Mouse (Mus musculus) right cerebral cortex, adult 2 months (tissue): Measurements from ENCODE around the gene Dusp13.

Experiments used
- DNase-seq, 2 experiments: peaks; one replicate each; pipeline ENCODE4 v3.0.0; 2021 to 2022; ENCODE audit warnings: low spot score in 2 of 2

The Dusp13 gene

GRCm38 (mm10) chr14:21750881-21751542, at the start of gene Dusp13:
TSS of gene Dusp13 (minus strand) at chr14:21751181.
- DNase-seq: peak; percentile 70 to 71

GRCm38 (mm10) chr14:21800641-21801040, 49.7 kb upstream of the Dusp13 start:
- no peak for DNase-seq

GRCm38 (mm10) chr14:21792250-21792649, 41.3 kb upstream of the Dusp13 start:
- peak; percentile 32 to 39 for DNase-seq

GRCm38 (mm10) chr14:21791722-21792121, 40.7 kb upstream of the Dusp13 start:
- no peak for DNase-seq

GRCm38 (mm10) chr14:21790585-21791251, 39.7 kb upstream of the Dusp13 start:
- DNase-seq: no peak

GRCm38 (mm10) chr14:21788121-21788520, 37.1 kb upstream of the Dusp13 start:
- DNase-seq: peak; percentile 37 to 41

- no peak for DNase-seq
Measured at GRCm38 (mm10) chr14:21787374-21787773, 36.4 kb upstream of the Dusp13 start.

GRCm38 (mm10) chr14:21786500-21786899, 35.5 kb upstream of the Dusp13 start:
- DNase-seq: no peak

- no peak for DNase-seq
Measured at GRCm38 (mm10) chr14:21776201-21776600, 25.2 kb upstream of the Dusp13 start.

GRCm38 (mm10) chr14:21773946-21774345, 23.0 kb upstream of the Dusp13 start:
- no peak for DNase-seq

- no peak for DNase-seq
Measured at GRCm38 (mm10) chr14:21772506-21773281, 21.7 kb upstream of the Dusp13 start.

GRCm38 (mm10) chr14:21766398-21766958, 15.5 kb upstream of the Dusp13 start:
- DNase-seq: no peak

- DNase-seq: no peak
Measured at GRCm38 (mm10) chr14:21765754-21766397, 14.9 kb upstream of the Dusp13 start.

- no peak for DNase-seq
Measured at GRCm38 (mm10) chr14:21764646-21765045, 13.7 kb upstream of the Dusp13 start.

GRCm38 (mm10) chr14:21763736-21764135, 12.8 kb upstream of the Dusp13 start:
- DNase-seq: no peak

GRCm38 (mm10) chr14:21761560-21761959, 10.6 kb upstream of the Dusp13 start:
- DNase-seq: no peak

- no peak for DNase-seq
Measured at GRCm38 (mm10) chr14:21753367-21753766, 2.4 kb upstream of the Dusp13 start.

- DNase-seq: no peak
Measured at GRCm38 (mm10) chr14:21752411-21752810, 1.4 kb upstream of the Dusp13 start.

GRCm38 (mm10) chr14:21750008-21750880, 737 bp downstream of the Dusp13 start, which contains the start of gene Samd8:
TSS of gene Samd8 (plus strand) at chr14:21750531.
- DNase-seq: peak; percentile 83 to 88

- DNase-seq: peak; percentile 52 to 69
Measured at GRCm38 (mm10) chr14:21748142-21748870, 2.7 kb downstream of the Dusp13 start.
